Mouse (Mus musculus): ENCODE data around the gene Mrps17.

GRCm38 (mm10) chr5:129725774-129726392 lies 10.6 kb downstream of the Mrps17 start:
- TF ChIP-seq CTCF (IDR thresholded peaks at IDR 0.05) (no peak), EP300 (IDR thresholded peaks at IDR 0.05) (no peak)

Measured in lung, postnatal 0 days (tissue).